Mouse (Mus musculus) neutrophil, adult 5-6 weeks (primary cell): ENCODE data around the gene Tef. TPM values are rescaled to one million over a fixed set of nuclear protein-coding genes. Genes with fewer than 3 reads are reported as not detected.

Experiments
- ATAC-seq: fragments of 151-379, 151-347 bp; 2 replicates; pipeline ENCODE4 v1.8.0; 2017; ENCODE audit warnings: mild to moderate bottlenecking, moderate TSS enrichment; ENCODE audit not compliant: insufficient number of reproducible peaks, poor library complexity, low FRiP score, severe bottlenecking; ENCODE audit errors: extremely low read depth
- total RNA-seq: library from RNA; stranded (forward); fragments of 200-1000 nt; gene quantifications from 2 replicates; pipeline ENCODE4 v1.2.3, GENCODE M21; 2017

The Tef gene
- total RNA-seq, 1 experiment from 2014 or later = 29.4 TPM

GRCm38 (mm10) chr15:81840306-81840705 is 38.1 kb downstream of the Tef start:
- no peak for ATAC-seq

GRCm38 (mm10) chr15:81842275-81842674 is 40.1 kb downstream of the Tef start:
- no peak for ATAC-seq

GRCm38 (mm10) chr15:81845033-81845625 is 42.9 kb downstream of the Tef start:
- ATAC-seq = no peak

GRCm38 (mm10) chr15:81845724-81846123 is 43.5 kb downstream of the Tef start:
- no peak for ATAC-seq

GRCm38 (mm10) chr15:81846755-81847154 is 44.5 kb downstream of the Tef start:
- no peak for ATAC-seq

GRCm38 (mm10) chr15:81847161-81847560 is 44.9 kb downstream of the Tef start:
- ATAC-seq = no peak

GRCm38 (mm10) chr15:81847861-81848260 is 45.6 kb downstream of the Tef start:
- no peak for ATAC-seq

- ATAC-seq = peak; percentile 73
Observed at GRCm38 (mm10) chr15:81848301-81848700, 46.1 kb downstream of the Tef start.

GRCm38 (mm10) chr15:81849104-81849503 is 46.9 kb downstream of the Tef start:
- ATAC-seq = no peak

GRCm38 (mm10) chr15:81850718-81851117 is 48.5 kb downstream of the Tef start:
- no peak for ATAC-seq

- 0 out of 2 replicates have a peak, but pooled peaks have one; percentile 6 for ATAC-seq
Observed at GRCm38 (mm10) chr15:81851375-81851774, 49.2 kb downstream of the Tef start.

GRCm38 (mm10) chr15:81852411-81853000 is 50.3 kb downstream of the Tef start:
- no peak for ATAC-seq

- no peak for ATAC-seq
Observed at GRCm38 (mm10) chr15:81853081-81853480, 50.9 kb downstream of the Tef start.

- ATAC-seq = peak; percentile 63
Observed at GRCm38 (mm10) chr15:81856030-81856790, 54.0 kb downstream of the Tef start.

GRCm38 (mm10) chr15:81856938-81857723 is 54.9 kb downstream of the Tef start:
- ATAC-seq = no peak

GRCm38 (mm10) chr15:81857724-81858116 is 55.5 kb downstream of the Tef start:
- ATAC-seq = no peak

GRCm38 (mm10) chr15:81858138-81858516 is 55.9 kb downstream of the Tef start:
- ATAC-seq = peak; percentile 43

- no peak for ATAC-seq
Observed at GRCm38 (mm10) chr15:81858517-81859329, 56.5 kb downstream of the Tef start, which contains the start of gene Tob2. Gene Tob2, minus strand, starts transcription at chr15:81858796.
